Mouse (Mus musculus) heart, embryonic 12.5 days (tissue): ENCODE data around the gene Rps25. TPM values are rescaled to one million over a fixed set of nuclear protein-coding genes. Genes with fewer than 3 reads are reported as not detected.
A peak's percentile ranks its signal among the peaks of the same experiment; 100 is the strongest.
"Not testable (repeated sequence)": the region's sequence is repeated elsewhere in the genome, so short reads cannot be mapped to it uniquely, and the experiment has no call there.

Source experiments
- ATAC-seq: fragments of 200-750 bp; cut with Nextera tagmentation; 2 replicates; pipeline ENCODE4 v1.8.0; 2017; ENCODE audit warnings: moderate TSS enrichment, moderate library complexity; ENCODE audit not compliant: insufficient number of reproducible peaks, low FRiP score
- H3K27ac ChIP-seq: fragments of 300-500 bp; sonication (generic); 2 replicates; pipeline ENCODE4 v1.5.1; 2016; ENCODE audit warnings: mild to moderate bottlenecking, moderate library complexity; ENCODE audit not compliant: poor library complexity, severe bottlenecking
- H3K27me3 ChIP-seq: fragments of 300-500 bp; sonication (generic); replicated peaks from 2 replicates; pipeline ENCODE4 v1.6.1; 2016; ENCODE audit warnings: mild to moderate bottlenecking, moderate library complexity
- H3K36me3 ChIP-seq: fragments of 300-500 bp; sonication (generic); 2 replicates; pipeline ENCODE4 v1.6.1; 2016; ENCODE audit warnings: mild to moderate bottlenecking, moderate library complexity
- H3K4me1 ChIP-seq: fragments of 300-500 bp; sonication (generic); replicated peaks from 2 replicates; pipeline ENCODE4 v1.6.1; 2016; ENCODE audit warnings: mild to moderate bottlenecking
- H3K4me2 ChIP-seq: fragments of 300-500 bp; sonication (generic); 2 replicates; pipeline ENCODE4 v1.6.1; 2016; ENCODE audit warnings: mild to moderate bottlenecking, moderate library complexity
- H3K4me3 ChIP-seq: fragments of 300-500 bp; sonication (generic); 2 replicates; pipeline ENCODE4 v1.5.1; 2016; ENCODE audit warnings: mild to moderate bottlenecking
- H3K9ac ChIP-seq: fragments of 300-500 bp; sonication (generic); 2 replicates; pipeline ENCODE4 v1.6.1; 2016; ENCODE audit warnings: mild to moderate bottlenecking, moderate library complexity
- H3K9me3 ChIP-seq: fragments of 300-500 bp; sonication (generic); replicated peaks from 2 replicates; pipeline ENCODE4 v1.6.1; 2016; ENCODE audit warnings: mild to moderate bottlenecking, moderate library complexity
- WGBS: fragments of 180-500 bp; shearing (Covaris S2); methylation state at CpG from one replicate; pipeline ENCODE4 v1.1.7; 2016; 5-methylcytosine and 5-hydroxymethylcytosine counted together
- polyA plus RNA-seq: library from polyadenylated mRNA; unstranded; fragments of >200 nt; fragmentation: Nextera tagmentation; extraction: Ambion mirVana; gene quantifications from 2 replicates; pipeline ENCODE4 v1.2.1, GENCODE M21; 2016

The Rps25 gene
- polyA plus RNA-seq, result 1,234 and 1,239 TPM in 2 replicates

DNA sequence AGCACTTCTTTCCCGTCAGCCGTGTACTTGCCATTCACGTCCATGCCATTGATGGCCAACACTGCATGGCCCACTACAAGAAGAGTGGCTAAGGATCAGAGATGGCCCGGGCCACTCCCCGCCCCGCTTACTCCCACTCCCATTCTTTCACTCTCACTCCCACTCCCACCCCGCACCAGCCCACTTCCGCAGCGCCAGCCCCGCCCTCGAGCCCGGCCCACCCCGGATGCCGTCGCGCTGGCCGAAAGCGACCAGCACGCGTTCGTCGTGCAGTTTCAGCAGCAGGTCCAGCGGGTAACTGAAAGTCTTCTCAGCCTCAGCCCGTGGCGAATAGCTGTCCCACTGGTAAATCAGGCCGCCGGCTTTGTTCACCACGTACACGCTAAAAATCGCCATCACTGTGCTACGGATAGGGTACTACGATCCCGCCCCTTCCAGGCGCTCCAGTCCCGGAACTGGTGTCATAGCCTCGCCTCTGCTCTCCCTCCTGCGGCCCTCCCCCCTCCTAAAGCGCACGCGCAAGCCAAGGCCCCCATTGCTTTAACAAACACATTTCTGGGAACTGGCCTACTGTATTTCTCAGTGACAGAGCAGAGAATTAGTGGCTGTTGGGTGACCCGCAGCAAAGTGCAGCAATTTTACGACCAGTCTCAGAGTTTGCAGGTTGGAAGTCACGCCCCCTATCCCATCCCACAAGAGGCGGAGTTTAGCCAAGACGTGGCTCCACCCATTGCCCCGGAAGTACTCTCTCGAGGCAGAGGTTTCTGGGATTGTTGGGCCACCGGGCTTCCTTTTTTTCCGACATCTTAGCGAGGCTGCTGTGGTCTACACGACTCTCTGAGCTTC is at the start of gene Rps25, which contains the start of gene Trappc4:
Gene Rps25, plus strand, starts transcription at position 234 of the 846 bp plus-strand sequence.
Gene Trappc4, minus strand, starts transcription at position 695 of the 846 bp plus-strand sequence.
- Histone ChIP-seq H3K4me2 (peak within 1 kb of the TSS; percentile 78), H3K9ac (peak within 1 kb of the TSS; percentile 98), H3K9me3 (no peaks in the 10 kb centered on the region), H3K36me3 (peaks cover 70% of the 10 kb centered on the region), H3K27me3 (no peaks in the 10 kb centered on the region), H3K4me1 (peaks cover 18% of the 10 kb centered on the region), H3K4me3 (peak within 1 kb of the TSS; percentile 99), H3K27ac (peak within 1 kb of the TSS; percentile 85)
- under 1% methylated on average over 51 of the region's 51 CpGs for WGBS
- peak; percentile 95 for ATAC-seq

DNA sequence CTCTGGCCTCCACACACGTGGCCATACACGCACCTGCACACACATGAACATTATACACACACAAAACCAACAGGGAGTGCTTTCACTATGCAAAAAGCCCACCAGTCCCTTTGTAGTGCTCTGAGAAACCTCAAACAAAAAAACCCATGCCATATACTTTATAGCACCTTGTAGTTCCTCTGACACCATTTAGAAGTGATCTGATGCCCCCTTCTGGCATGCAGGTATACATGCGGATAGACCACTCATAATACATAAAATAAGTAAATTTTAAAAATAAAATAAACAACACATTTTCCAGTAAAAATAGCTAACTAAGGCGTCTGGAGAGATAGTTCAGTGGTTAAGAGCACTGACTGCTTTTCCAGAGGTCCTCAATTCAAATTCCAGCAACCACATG is 49.7 kb upstream of the Rps25 start:
- no peaks in the 10 kb centered on the region for H3K9me3 ChIP-seq
- H3K4me2 ChIP-seq, result no peak overlapping the region
- WGBS, result 74% methylated on average over 4 of the region's 4 CpGs
- H3K9ac ChIP-seq, result no peak overlapping the region
- no peak overlapping the region for H3K4me3 ChIP-seq
- no peaks in the 10 kb centered on the region for H3K27me3 ChIP-seq
- H3K36me3 ChIP-seq, result peaks cover 72% of the 10 kb centered on the region
- H3K4me1 ChIP-seq, result peaks cover 7% of the 10 kb centered on the region
- ATAC-seq, result no peak
- H3K27ac ChIP-seq, result no peak overlapping the region

- Histone ChIP-seq H3K4me1 (peaks cover 7% of the 10 kb centered on the region), H3K4me3 (peak within 1 kb of the TSS; percentile 99), H3K4me2 (peak within 1 kb of the TSS; percentile 96), H3K36me3 (peaks cover 30% of the 10 kb centered on the region), H3K9ac (peak within 1 kb of the TSS; percentile 88), H3K27ac (peak within 1 kb of the TSS; percentile 72), H3K27me3 (no peaks in the 10 kb centered on the region), H3K9me3 (no peaks in the 10 kb centered on the region)
- ATAC-seq, result peak; percentile 93
- WGBS, result under 1% methylated on average over 44 of the region's 44 CpGs
These were observed 45.6 kb upstream of the Rps25 start, which contains the start of gene Vps11 for GRCm38 (mm10) chr9:44361190-44361917. Gene Vps11 (minus strand): TSS chr9:44361670.

- ATAC-seq, H3K27me3 ChIP-seq, H3K9me3 ChIP-seq, H3K4me1 ChIP-seq, H3K9ac ChIP-seq, H3K27ac ChIP-seq: not testable (repeated sequence)
- WGBS, result 45% methylated on average over 4 of the region's 4 CpGs
- Histone ChIP-seq H3K36me3 (peaks cover 24% of the 10 kb centered on the region), H3K4me2 (peak overlapping the region; percentile 96), H3K4me3 (peak overlapping the region; percentile 99)
These were observed 45.0 kb upstream of the Rps25 start for GRCm38 (mm10) chr9:44361931-44362330.

- no peak for ATAC-seq
- Histone ChIP-seq H3K9me3 (no peaks in the 10 kb centered on the region), H3K9ac (no peak overlapping the region), H3K27me3 (no peaks in the 10 kb centered on the region), H3K4me3 (no peak overlapping the region), H3K4me2 (no peak overlapping the region), H3K27ac (no peak overlapping the region), H3K36me3 (peaks cover 2% of the 10 kb centered on the region), H3K4me1 (peaks cover 7% of the 10 kb centered on the region)
- WGBS, result 60% methylated on average over 3 of the region's 3 CpGs
These were observed 42.5 kb upstream of the Rps25 start for GRCm38 (mm10) chr9:44364480-44364879.

DNA sequence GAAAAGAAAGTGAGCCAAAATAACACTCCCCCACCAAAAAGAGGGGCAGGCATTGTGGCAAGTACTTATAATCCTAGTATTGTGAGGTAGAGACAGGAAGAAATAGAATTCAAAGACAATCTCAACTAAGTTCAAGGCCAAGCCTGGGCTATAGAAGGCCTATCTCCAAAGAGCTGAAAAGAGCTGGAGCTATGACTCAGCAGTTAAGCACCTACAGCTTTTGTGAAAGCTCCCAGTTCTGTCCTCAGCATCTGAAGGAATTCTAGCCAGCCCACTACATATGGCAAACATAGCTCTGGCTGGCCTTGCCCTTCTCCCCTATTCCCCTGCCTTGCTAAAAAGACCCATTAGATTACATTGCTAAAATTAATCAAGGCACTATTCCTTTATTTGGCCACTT is 33.6 kb upstream of the Rps25 start:
- Histone ChIP-seq H3K9ac (no peak overlapping the region), H3K9me3 (no peaks in the 10 kb centered on the region), H3K27ac (no peak overlapping the region), H3K36me3 (no peaks in the 10 kb centered on the region), H3K4me1 (peaks cover 2% of the 10 kb centered on the region; the same call in 1 of the 2 replicates), H3K4me3 (no peak overlapping the region), H3K4me2 (no peak overlapping the region), H3K27me3 (no peaks in the 10 kb centered on the region)
- peak; percentile 18; the same call in 1 of the 2 replicates for ATAC-seq

GRCm38 (mm10) chr9:44376141-44376540 is 30.8 kb upstream of the Rps25 start:
- H3K36me3 ChIP-seq, result peaks cover 2% of the 10 kb centered on the region
- no peak overlapping the region for H3K4me2 ChIP-seq
- H3K4me1 ChIP-seq, result peaks cover 16% of the 10 kb centered on the region
- no peaks in the 10 kb centered on the region for H3K27me3 ChIP-seq
- H3K9me3 ChIP-seq, result no peaks in the 10 kb centered on the region
- H3K27ac ChIP-seq, result no peak overlapping the region
- no peak overlapping the region for H3K4me3 ChIP-seq
- ATAC-seq, result no peak
- WGBS, result 84% methylated on average over 6 of the region's 6 CpGs
- no peak overlapping the region for H3K9ac ChIP-seq

DNA sequence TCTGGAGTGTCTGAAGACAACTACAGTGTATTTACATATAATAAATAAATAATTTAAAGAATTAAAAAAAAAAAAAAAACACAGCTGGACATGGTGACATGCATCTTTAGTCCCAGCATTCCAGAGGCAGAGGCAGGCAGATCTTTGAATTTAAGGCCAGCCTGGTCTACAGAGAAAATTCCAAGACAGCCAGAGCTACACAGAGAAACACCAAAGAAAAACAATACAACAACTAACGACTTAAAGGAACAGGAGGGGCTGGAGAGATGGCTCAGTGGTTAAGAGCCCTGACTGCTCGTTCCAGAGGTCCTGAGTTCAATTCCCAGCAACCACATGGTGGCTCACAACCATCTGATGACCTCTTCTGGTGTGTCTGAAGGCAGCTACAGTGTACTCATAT is 29.6 kb upstream of the Rps25 start:
- H3K27ac ChIP-seq, H3K9ac ChIP-seq, H3K9me3 ChIP-seq, H3K4me2 ChIP-seq, ATAC-seq, H3K4me3 ChIP-seq, H3K27me3 ChIP-seq: not testable (repeated sequence)
- WGBS, result 78% methylated on average over 2 of the region's 2 CpGs
- Histone ChIP-seq H3K36me3 (peaks cover 14% of the 10 kb centered on the region), H3K4me1 (peaks cover 16% of the 10 kb centered on the region)

DNA sequence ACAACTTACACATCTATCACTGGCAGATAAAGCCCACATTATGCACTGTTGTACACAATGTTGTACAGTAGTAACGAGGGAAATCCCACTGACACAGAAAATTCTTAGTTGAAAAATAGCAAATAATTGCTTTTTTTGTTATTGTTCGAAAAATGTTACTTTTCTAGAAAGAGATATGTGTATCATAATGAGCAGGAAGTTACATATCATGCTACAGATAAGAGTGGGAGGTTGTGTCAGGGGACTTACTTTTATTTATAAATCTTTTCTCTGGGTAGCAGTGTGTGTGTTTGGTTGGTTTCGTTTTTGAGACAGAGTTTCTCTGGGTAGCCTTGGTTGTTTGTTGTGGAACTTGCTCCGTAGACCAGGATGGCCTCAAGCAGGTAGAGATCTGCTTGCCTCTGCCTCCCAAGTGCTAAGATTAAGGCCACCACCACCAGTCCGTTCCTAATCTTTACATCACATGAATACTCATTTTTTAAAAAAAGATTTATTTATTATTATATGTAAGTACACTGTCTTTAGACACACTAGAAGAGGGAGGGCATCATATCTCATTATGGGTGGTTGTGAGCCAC is 28.7 kb upstream of the Rps25 start:
- Histone ChIP-seq H3K9ac (peak overlapping the region; percentile 76), H3K4me2 (peak overlapping the region; percentile 97), H3K27me3 (no peaks in the 10 kb centered on the region), H3K27ac (no peak overlapping the region; the same call in 1 of the 2 replicates), H3K9me3 (no peaks in the 10 kb centered on the region), H3K36me3 (peaks cover 23% of the 10 kb centered on the region), H3K4me3 (peak overlapping the region; percentile 81), H3K4me1 (peaks cover 16% of the 10 kb centered on the region)
- ATAC-seq, result no peak
- 76% methylated on average over 5 of the region's 5 CpGs for WGBS

DNA sequence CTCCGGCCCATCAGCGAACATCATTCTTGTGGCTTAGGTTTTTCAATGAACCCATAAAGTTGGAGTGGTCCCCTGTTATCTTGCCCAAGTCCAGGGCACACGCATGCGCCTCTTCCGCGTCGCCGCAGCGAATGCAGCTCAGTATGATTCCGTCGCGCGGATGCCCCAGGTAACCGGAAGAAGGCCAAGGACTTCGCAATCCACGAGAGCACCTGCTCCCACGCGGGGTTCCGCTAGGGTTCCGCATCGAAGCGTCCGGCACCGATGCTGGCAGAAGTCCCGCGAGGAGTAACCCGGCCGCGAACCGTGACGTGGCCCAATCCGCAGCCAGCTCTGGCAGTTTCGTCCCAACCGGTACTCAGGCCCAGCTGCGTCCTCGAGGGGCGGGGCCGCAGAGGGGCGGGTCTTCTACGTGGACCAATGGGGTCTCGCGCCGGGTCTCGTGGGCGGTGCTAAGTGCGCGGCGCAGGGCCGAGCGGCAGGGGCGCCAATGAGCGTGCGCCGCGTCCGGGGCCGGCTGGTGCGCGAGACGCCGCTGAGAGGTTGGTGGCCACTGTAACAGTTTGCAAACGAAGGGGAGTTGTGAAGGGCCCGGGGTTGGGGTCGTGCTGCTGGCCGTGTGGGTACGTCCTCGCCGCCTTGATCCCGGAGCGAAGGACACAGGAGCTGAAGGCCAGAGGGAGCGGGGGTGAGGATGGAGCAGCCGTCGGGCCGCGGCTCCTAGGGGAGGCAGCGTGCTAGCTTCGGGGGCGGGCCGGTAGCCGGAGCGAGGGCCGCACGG is 27.7 kb upstream of the Rps25 start, which contains the start of gene Hyou1:
Gene Hyou1, plus strand, starts transcription at position 437 of the 781 bp plus-strand sequence.
- H3K9ac ChIP-seq, result peak within 1 kb of the TSS; percentile 88
- no peaks in the 10 kb centered on the region for H3K27me3 ChIP-seq
- ATAC-seq, result peak; percentile 99
- H3K4me1 ChIP-seq, result peaks cover 16% of the 10 kb centered on the region
- under 1% methylated on average over 83 of the region's 83 CpGs for WGBS
- no peaks in the 10 kb centered on the region for H3K9me3 ChIP-seq
- H3K27ac ChIP-seq, result peak within 1 kb of the TSS; percentile 87
- peaks cover 33% of the 10 kb centered on the region for H3K36me3 ChIP-seq
- H3K4me3 ChIP-seq, result peak within 1 kb of the TSS; percentile 81
- H3K4me2 ChIP-seq, result peak within 1 kb of the TSS; percentile 97
